Mouse (Mus musculus) adrenal gland, postnatal 36 days (tissue): Measurements from ENCODE around the gene Adam10. TPM values are rescaled to one million over a fixed set of nuclear protein-coding genes. Genes with fewer than 3 reads are reported as not detected.
A peak's percentile ranks its signal among the peaks of the same experiment; 100 is the strongest.

Experiments used
- DNase-seq, 2 experiments: peaks; one replicate each; pipeline ENCODE4 v3.0.0; 2021; ENCODE audit warnings: mixed read lengths in 1 of 2
- microRNA-seq: library from miRNA; unstranded; fragments of <30 nt; microRNA quantifications from one replicate; pipeline ENCODE4 v1.2.0, GENCODE M21; 2021
- total RNA-seq, 2 experiments: library from RNA; stranded (reverse); gene quantifications; 2 replicates each; pipeline ENCODE4 v1.2.3; 2021

Adam10 gene
- total RNA-seq, 2 experiments from 2014 or later: 47.1 to 51.0 TPM

DNA sequence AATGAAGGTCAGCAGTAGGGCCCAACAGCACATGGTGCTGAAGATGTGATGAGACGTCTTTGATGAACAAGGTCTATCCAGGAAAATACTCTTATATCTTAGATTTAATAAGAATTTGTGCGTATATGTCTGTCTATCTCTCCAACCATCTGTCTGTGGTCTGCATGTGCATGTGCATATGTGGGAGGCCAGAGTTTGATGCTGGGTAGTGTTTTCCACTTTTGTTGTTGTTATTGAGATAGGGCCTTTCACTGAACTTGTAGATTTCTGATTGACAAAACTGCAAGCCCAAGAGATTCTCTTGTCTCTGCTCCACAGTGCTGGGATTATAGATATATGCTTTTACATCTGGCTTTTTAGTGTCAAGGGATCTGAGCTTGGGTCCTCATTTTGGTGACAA lies 96.7 kb downstream of the Adam10 start:
- DNase-seq: no peak

DNA sequence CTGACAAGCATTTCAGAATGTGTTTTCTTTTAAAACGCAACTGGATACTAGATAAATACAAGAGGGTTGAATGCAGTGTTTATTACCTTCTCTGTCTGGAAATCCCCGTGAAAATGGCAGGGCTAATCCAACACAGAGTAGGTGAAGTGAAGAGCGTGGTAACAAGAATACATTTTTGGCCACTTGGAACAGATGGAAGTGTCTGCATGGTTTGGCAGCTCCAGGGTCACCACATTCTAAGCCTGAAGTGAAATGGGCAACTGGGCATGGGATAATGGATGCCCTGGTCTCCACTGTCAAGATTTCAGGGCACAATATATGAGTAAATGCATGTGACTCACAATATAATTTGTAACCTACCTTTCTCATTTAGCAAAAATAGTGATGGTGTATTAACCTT lies 103.4 kb downstream of the Adam10 start:
- DNase-seq: no peak

DNA sequence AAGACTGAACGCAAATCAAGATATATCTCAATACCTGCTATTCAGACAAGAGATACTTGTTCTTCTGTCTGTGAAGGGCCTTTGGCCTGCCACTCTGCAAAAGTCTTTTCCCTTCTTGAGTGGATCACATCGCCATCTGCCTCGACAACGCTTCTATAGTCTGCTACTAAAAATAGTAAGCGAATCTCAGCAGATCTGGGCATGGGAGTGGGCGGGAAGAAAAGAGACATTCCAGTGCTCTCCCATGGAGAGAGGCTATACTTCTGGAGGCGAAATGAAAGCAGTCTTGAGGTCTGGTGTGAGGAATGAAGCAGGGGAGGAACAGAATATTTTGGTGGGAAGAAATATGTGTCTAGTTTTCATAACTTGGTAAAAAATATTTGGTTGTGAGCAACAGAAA lies 109.9 kb downstream of the Adam10 start:
- no peak for DNase-seq

DNA sequence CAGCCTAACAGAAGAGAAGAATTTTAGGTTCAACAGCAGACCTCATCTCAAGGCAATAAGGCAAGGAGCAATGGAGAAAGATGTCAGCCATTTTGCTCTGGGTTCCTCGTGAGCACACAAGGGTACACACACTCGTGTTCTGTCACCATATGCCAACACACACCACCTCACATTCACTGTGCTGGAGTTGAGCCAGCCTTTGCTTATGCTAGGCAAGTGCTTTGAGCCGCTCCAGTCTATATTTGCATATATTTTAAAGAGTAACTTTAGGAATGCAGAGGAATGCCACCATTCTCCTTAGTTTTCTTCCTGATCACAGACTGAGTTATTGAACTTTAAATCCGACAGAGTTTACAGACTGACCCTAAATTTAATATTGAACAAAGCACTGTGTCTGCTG lies 111.8 kb downstream of the Adam10 start:
- no peak for DNase-seq

DNA sequence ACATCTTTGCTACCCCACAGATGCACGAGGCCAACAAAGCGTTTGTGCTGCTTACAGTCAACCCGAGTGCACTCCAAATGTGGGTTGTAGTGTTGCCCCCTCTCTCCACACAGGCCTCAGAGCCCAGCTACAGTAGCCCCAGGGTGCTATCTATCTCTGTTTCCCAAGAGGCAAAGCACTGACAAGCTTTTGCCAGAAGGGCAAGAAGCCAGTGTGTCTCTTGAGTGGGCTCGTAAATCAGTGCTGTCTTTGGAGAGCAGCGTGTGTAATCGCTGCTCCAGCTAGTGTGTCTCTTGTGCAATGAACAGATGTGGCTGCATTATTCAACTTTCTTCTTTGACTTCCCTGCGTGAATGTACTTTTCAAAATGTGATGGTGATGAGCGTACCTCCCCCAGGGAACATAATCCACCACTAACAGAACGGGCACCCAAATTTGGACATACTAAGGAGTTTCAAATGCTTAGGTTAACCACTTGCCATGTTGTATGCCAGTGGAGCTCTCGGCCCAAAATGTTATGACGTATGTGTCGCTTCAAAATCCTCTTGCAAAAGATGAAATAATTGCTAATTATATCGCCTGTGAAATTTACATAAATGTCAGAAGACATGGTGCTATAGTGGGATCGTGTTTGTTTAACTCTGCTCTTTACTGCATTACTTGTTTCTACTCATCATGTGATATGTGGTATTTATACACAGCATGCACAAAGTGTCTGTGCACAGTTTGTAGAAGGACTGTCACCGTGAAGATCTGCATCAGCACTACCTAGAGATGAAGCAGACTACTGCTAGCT lies 116.0 kb downstream of the Adam10 start:
- peak; percentile 62 to 64 for DNase-seq

DNA sequence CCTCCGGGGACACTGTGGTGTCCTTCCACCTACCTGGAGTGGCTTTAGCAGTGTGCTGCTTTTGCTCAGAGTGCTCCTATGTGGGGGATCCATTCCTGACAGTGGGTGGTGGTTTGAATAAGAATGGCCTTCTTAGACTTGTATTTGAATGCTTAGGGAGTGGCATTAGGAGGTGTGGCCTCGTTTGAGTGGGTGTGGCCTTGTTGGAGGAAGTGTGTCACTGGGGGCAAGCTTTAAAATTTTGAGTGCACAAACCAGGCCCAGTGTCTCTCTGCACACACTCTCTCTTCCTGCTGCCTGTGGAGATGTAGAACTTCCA lies 116.6 kb downstream of the Adam10 start:
- DNase-seq: no peak

DNA sequence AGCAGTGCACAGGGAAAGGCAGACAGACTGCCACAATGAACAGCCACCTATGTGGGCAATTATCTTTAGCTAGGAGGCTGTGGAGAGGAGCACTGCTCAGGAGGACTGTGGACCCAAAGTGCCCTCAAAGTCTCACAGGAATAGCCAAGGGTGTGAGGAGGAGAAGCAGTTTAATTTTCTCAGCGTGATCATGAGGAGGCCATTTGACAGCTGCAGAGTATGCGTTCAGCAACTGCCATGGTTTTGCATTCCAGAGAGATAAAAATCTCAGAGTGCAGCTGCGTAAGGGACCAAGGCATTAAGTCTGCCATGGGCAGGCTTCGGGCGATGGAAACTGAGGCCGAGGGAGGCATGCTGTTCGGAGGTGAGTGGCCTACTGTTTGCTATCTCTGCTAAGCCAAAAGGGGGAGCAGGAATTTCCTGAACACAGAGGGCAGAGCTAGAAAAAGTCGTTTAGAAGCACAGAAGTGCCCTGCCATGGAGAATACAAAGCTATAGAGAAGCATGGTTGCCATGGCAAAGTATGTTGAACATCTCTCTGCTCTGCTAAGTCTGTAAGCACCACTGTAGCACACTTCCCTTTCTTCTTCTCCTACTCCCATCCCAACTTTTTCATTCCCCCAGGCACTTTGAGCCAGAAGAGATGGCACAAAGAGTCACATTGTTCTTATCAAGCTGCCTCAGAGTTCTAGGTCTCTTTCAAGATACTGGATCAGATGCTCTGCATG lies 122.0 kb downstream of the Adam10 start:
- no peak for DNase-seq

DNA sequence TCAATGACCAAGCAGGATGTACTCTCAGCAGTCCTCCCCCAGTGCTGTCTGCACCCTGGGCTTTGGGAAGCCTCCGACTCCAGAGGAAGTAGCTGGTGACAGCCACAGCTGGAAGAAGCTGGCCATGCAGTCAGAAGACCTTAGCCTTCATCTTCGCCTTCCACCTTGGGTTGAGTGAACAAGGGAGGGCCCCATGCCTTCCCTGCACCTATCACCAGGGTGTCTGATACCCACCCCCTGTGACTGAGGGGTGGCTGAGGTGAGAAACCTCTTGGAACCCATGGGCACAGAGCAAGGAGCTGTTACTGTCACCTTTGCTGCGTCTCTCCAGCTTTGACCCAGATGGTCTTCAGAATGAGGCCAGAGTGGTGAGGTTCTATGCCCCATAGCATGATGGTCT lies 123.0 kb downstream of the Adam10 start:
- DNase-seq: no peak

DNA sequence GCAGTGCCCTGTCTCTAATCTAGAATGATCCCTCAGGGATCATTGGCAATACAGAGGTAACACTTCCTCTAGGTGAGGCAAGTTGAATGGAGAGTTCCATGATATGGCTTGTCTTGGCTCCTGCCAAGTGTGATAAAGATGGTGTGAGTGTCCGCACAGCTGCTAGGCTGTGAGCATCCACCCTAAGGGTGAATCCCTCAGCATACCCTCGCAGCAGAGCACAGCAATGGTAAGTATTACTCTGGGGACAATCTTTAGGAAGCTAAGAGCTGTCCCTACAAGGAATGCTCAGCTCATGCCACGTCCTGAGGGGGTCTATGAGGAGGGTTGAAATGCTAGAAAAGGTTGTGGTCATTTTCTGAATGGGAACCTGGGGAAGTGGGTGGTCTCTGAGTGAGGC lies 124.0 kb downstream of the Adam10 start:
- no peak for DNase-seq

DNA sequence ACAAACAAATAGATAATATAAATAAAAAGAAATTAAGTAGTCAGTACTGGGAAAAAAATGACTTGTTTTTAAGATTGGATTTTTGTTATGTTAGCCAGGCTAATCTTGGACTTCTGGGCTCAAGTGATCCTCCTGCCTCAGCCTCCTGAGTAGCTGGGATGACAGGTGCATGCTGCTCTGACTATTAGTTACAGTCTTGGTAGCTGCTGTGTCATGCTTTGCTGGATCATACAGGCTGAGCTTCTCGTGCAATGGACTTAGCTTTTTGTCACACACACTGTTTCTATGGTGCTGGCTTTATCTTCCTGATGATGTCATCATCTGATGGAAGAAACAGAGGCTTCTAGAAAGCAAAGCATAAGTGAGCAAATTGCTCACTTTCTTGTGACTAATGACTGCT lies 127.3 kb downstream of the Adam10 start:
- DNase-seq: no peak

DNA sequence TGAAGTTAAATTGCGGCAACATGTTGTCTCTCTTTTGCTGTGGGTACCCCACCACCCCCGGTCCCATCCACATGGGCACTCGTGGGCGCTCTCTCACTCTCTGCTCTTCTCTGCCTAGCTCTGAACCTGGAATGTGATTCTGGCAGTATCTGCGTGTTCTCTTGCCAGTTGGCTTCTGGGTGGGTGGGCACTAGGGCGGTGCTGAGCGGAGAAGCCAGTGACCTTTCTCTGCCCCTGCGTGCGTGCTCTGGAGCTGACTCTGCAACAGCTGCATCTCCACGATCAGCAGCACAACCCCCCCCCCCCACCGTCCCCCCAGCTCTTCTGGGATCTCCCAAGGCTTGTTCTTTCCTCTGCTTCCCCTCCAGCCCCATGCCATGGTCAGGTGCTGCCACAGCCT lies 128.9 kb downstream of the Adam10 start:
- no peak for DNase-seq

DNA sequence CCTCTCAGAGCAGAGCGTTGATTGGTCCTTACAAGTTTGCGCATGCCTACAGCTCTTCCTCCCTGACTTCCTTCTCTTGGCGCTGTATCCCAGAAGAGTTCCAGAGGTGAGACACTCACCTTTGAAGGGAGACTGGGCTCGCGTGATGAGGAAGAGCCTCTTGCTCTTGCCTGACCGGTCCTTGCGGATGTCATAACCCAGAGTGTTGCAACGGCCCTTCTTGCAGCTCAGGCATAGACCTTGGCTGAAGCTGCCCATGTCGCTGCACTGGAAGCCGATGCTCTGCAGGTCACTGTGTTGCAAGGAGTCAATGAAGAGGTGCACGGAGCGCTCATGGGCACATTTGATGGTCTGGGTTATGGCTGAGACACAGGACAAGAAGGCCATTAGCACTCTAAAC lies 133.8 kb downstream of the Adam10 start:
- peak in 1 of 2 experiments; percentile 24 for DNase-seq

DNA sequence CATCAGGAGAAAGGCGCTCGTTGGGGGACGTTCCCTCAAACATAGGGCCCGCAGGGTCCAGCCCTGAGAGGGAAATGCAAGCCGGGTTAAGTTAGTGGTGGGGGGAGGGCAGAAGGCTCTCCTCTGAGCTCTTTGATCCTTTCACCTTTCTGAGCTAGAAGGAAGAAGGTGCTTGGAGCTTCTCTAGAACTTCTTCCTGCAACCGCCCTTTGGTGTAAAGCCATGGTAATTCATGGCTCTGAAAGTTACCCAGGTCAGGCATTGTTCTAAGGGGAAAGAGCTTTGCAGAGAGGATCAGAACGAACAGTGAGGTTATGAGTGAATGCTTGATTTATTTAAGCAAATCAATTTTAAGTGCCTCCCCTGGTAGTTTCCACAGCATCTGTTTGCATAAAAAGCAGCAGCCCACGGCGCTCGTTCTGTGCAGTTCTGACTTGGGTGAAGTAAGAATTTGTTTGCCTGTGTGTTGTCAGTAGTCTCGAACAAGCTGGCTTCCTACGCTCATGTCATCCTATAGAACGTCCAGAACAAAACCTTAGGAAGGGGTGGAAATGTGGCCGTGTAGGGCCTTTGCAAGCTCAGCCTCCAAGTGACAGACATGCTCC lies 138.0 kb downstream of the Adam10 start:
- no peak for DNase-seq

DNA sequence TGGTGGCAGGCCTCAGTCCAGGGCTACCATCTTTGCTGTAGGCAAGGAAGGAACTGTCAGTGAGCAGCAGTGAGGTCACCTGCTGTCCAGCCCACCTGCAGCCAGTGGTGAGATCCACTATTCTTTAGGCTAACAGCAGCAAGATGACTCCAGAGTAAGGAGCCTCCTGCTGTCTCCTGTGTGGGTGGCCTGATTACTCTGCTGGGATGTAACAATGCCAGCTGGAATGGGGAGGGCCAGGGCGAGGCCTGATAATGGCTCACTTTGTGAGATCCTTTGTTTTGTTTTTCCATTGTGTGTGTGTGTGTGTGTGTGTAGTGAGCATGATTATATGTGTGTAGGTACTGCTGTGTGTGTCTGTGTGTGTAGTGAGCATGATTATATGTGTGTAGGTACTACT lies 138.6 kb downstream of the Adam10 start:
- DNase-seq: no peak

DNA sequence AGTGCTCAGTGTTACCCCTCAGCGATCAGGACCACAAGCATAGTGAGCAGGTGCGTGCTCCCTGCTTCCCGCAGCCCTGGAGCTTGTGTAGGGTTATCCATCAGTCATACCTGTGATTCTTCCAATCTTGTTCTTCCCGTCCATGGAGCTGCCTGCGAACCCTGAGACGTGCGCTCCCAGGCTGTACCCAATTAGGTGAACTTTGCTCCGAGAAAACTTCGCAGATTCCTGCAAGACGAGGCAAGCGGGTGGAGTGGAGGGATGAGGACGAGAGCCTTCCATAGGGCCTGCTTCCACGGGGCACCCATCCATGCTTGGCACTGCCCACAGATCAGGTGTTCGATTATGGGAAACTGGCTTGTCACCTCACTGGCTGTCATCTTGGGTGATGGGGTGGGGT lies 139.9 kb downstream of the Adam10 start:
- DNase-seq: no peak

DNA sequence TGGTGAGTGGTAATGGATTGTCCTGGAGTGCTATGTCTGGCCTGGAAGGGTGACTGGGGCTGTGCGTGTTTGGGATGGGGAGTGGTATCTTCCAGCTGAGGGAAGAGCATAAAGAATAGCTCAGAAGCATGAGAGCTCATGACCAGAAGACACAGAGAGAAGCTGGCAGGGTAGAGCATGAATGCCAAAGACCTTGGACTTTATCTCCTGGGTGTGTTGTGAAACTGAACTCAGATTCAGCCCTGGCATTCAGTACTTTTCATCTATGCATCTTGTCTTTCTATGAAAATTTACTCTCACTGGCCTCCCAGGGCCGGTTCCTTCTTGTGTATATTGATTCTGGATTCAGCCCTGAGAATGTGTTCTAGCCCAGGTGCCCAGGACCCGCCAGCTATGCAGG lies 145.3 kb downstream of the Adam10 start:
- peak; percentile 26 to 30 for DNase-seq

DNA sequence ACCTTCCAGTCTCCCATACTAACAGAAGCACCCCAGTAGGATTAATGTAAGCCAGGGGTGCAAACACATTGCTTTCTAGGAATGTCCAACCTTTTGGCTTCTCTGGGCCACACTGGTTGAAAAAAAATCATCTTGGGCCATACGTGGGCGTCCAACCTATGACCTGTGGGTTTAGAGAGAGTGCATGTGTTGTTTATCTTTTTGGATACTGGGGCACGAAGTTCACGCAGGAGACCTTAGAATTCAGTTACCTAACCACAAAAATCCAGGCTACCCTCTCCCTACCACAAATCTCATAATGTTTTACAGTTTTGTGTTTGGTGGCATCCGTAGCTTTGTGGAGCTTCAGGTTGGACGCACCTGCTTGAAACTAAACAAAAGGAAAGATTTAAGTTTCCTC lies 149.1 kb downstream of the Adam10 start:
- DNase-seq: no peak

Small RNA genes lying within 50 kb of the gene (microRNA-seq; reads per million reads assigned to microRNA genes)
- gene Gm25149: not detected

Other genes starting within 250 kb of the Adam10 start
- gene Rnf111, start 175.3 kb upstream of the Adam10 start, total RNA-seq: 10 to 100 TPM; 38.8 to 39.4 TPM
- gene Sltm, start 136.2 kb upstream of the Adam10 start, total RNA-seq: 10 to 100 TPM; 32.5 to 38.6 TPM
- under 1 TPM; 0.40 to 0.56 TPM for gene Gm10642, start 22.7 kb upstream of the Adam10 start, total RNA-seq
- gene Mindy2, start 21.8 kb upstream of the Adam10 start, total RNA-seq: 10 to 100 TPM; 16.2 to 16.8 TPM